Mouse (Mus musculus) cerebellum, adult 2 months (tissue): ENCODE results near the gene Gm44596.
A peak's percentile ranks its signal among the peaks of the same experiment; 100 is the strongest.

Experiments used
- CTCF ChIP-seq: fragments of 200-500 bp; IDR thresholded peaks from 2 replicates; pipeline ENCODE4 v1.5.1; 2011; ENCODE audit warnings: low read depth, mild to moderate bottlenecking, control low read depth, low read length, moderate library complexity, borderline replicate concordance; ENCODE audit not compliant: insufficient read depth
- POLR2A ChIP-seq: fragments of 200-500 bp; IDR thresholded peaks from 2 replicates; pipeline ENCODE4 v1.6.1; 2011; ENCODE audit warnings: low read length, control low read depth, borderline replicate concordance; ENCODE audit not compliant: insufficient read depth

GRCm38 (mm10) chr6:128437731-128438316, 62.5 kb downstream of the Gm44596 start:
- TF ChIP-seq CTCF (no peak), POLR2A (peak; percentile 35; the same call in 1 of the 2 replicates)
